Mouse (Mus musculus): ENCODE data around the gene Ube2v1.

- TF ChIP-seq POLR2A (IDR thresholded peaks at IDR 0.05; ENCODE audit: low read depth, low read length), result no peak
- TF ChIP-seq CTCF (IDR thresholded peaks at IDR 0.05; ENCODE audit: extremely low read depth, insufficient read length, insufficient replicate concordance, low read depth, low read length), result no peak
Measured at GRCm38 (mm10) chr2:167570815-167571214, 61.1 kb downstream of the Ube2v1 start.
